Mouse (Mus musculus): ENCODE measurements at regions not wholly inside any gene's neighbourhood (a gene's known extent, or its start where the extent isn't known, plus 50 kb on each side); places are given as distances from the start of the nearest gene placed in this dataset.

GRCm38 (mm10) chr3:52872260-52872659, 144.8 kb downstream of the Cog6 start:
- H3K36me3 ChIP-seq (replicated peaks): no peaks in the 10 kb centered on the region
- ATAC-seq (ENCODE audit: extremely low read depth, insufficient number of reproducible peaks, low FRiP score, poor library complexity, severe bottlenecking): no peak
- no peak for TF ChIP-seq GATA2 (IDR thresholded peaks at IDR 0.05; ENCODE audit: borderline replicate concordance, low read depth, low read length)
- peaks cover 12% of the 10 kb centered on the region for H3K9me3 ChIP-seq (replicated peaks)
- DNase-seq (ENCODE audit: low spot score): no peak
- no peaks in the 10 kb centered on the region for H3K4me1 ChIP-seq (ENCODE audit: insufficient read depth, low read depth, low read length)
- no peaks in the 10 kb centered on the region for H3K27me3 ChIP-seq (ENCODE audit: insufficient read depth, low read length)
- H3K4me3 ChIP-seq (ENCODE audit: low read depth, low read length): no peak overlapping the region

GRCm38 (mm10) chr3:52863146-52863849, 153.7 kb downstream of the Cog6 start:
- Histone ChIP-seq H3K27me3 (ENCODE audit: insufficient read depth, low read length) (no peaks in the 10 kb centered on the region), H3K9me3 (replicated peaks) (peaks cover 43% of the 10 kb centered on the region), H3K4me1 (ENCODE audit: insufficient read depth, low read depth, low read length) (no peaks in the 10 kb centered on the region), H3K4me3 (ENCODE audit: low read depth, low read length) (no peak overlapping the region), H3K36me3 (replicated peaks) (no peaks in the 10 kb centered on the region)
- TF ChIP-seq GATA1 (IDR thresholded peaks at IDR 0.05; ENCODE audit: borderline replicate concordance, low read length) (no peak), POLR2AphosphoS5 (IDR thresholded peaks at IDR 0.05; ENCODE audit: insufficient replicate concordance, low read depth, low read length) (no peak), CTCF (IDR thresholded peaks at IDR 0.05; ENCODE audit: low read depth, low read length) (no peak), TAL1 (conservative IDR thresholded peaks at IDR 0.05; ENCODE audit: low read depth, low read length) (no peak), GATA2 (IDR thresholded peaks at IDR 0.05; ENCODE audit: borderline replicate concordance, low read depth, low read length) (no peak)
- DNase-seq (ENCODE audit: low spot score): no peak
- no peak for ATAC-seq (ENCODE audit: extremely low read depth, insufficient number of reproducible peaks, low FRiP score, poor library complexity, severe bottlenecking)

DNA sequence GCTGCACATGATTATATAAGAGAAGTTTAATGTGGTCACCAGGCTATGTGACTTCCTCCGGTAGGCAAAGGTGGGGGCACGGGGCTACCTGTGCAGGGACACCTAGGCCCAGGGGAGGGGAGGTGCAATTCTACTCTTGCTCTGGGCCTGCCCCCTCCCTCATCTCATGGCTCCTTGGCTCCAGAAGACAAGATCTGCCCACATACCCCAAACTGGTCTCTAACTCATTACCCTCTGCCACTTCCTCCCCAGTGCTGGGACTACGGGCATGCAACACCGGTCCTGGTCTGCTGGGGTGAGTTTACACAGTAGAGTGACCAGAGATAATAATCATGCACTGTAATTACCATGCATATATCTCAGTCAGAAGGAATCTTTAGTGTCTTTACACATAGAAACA, 155.0 kb downstream of the Cog6 start:
- H3K27me3 ChIP-seq (ENCODE audit: insufficient read depth, low read length): no peaks in the 10 kb centered on the region
- H3K36me3 ChIP-seq (replicated peaks): no peaks in the 10 kb centered on the region
- DNase-seq (ENCODE audit: low spot score): no peak
- peaks cover 40% of the 10 kb centered on the region for H3K9me3 ChIP-seq (replicated peaks)
- TF ChIP-seq CTCF (IDR thresholded peaks at IDR 0.05; ENCODE audit: low read depth, low read length): no peak
- no peak overlapping the region for H3K4me3 ChIP-seq (ENCODE audit: low read depth, low read length)
- no peak for ATAC-seq (ENCODE audit: extremely low read depth, insufficient number of reproducible peaks, low FRiP score, poor library complexity, severe bottlenecking)
- H3K4me1 ChIP-seq (ENCODE audit: insufficient read depth, low read depth, low read length): no peaks in the 10 kb centered on the region

DNA sequence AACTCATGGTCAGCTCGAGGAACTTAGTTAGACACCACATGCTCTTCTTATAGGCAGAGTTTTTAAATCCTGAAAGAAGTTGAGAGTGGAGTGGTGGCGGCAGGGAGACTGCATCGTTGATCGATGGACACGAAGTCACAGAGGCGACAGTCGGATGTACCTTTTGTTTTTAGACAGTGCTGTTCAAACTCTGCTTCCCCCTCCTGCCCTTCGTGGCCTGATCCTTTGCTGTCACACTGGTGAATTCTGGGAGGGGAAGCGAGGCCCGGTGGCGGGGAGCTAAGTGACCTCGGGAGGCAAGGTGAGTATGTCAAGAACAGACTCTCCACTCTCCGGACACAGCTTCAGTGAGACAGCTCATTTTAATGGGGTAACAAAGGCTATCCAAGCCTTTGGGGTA, 155.5 kb downstream of the Cog6 start:
- no peaks in the 10 kb centered on the region for H3K27me3 ChIP-seq (ENCODE audit: insufficient read depth, low read length)
- peaks cover 39% of the 10 kb centered on the region for H3K9me3 ChIP-seq (replicated peaks)
- no peak for DNase-seq (ENCODE audit: low spot score)
- TF ChIP-seq POLR2AphosphoS5 (IDR thresholded peaks at IDR 0.05; ENCODE audit: insufficient replicate concordance, low read depth, low read length): no peak
- TF ChIP-seq TAL1 (conservative IDR thresholded peaks at IDR 0.05; ENCODE audit: low read depth, low read length): no peak
- no peak for TF ChIP-seq GATA2 (IDR thresholded peaks at IDR 0.05; ENCODE audit: borderline replicate concordance, low read depth, low read length)
- no peak for TF ChIP-seq GATA1 (IDR thresholded peaks at IDR 0.05; ENCODE audit: borderline replicate concordance, low read length)
- TF ChIP-seq CTCF (IDR thresholded peaks at IDR 0.05; ENCODE audit: low read depth, low read length): no peak
- ATAC-seq (ENCODE audit: extremely low read depth, insufficient number of reproducible peaks, low FRiP score, poor library complexity, severe bottlenecking): no peak
- no peaks in the 10 kb centered on the region for H3K36me3 ChIP-seq (replicated peaks)
- H3K4me1 ChIP-seq (ENCODE audit: insufficient read depth, low read depth, low read length): no peaks in the 10 kb centered on the region
- H3K4me3 ChIP-seq (ENCODE audit: low read depth, low read length): no peak overlapping the region

GRCm38 (mm10) chr3:52859848-52860247, 157.2 kb downstream of the Cog6 start:
- ATAC-seq (ENCODE audit: extremely low read depth, insufficient number of reproducible peaks, low FRiP score, poor library complexity, severe bottlenecking): no peak

DNA sequence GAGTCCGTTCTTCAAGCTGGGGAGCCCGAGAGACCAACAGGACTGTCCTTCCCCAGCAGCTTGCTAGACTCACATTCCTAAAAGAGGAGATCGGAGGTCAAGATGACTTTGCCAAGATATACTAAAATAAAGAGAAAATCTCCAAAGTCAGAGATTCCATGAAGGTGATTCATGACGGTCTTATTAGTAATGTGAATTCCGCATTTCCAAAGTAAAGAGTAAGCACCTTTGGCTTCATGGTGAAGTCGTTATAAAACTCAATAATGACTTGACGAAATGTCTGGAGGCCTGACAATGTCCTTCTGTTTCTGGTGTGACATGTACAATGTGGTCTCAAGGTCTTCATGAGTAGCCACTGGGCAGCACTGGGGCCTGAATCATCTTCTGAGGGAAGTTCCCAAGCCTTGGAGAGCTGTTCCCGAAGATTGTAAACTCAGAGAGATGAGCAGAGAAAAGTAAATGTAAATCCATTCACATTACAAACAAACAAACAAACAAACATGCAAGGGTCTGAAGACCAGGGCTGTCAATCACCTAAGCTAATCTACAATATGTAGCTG, 157.7 kb downstream of the Cog6 start:
- no peaks in the 10 kb centered on the region for H3K36me3 ChIP-seq (replicated peaks)
- TF ChIP-seq CTCF (IDR thresholded peaks at IDR 0.05; ENCODE audit: low read depth, low read length): no peak
- no peak for TF ChIP-seq GATA1 (IDR thresholded peaks at IDR 0.05; ENCODE audit: borderline replicate concordance, low read length)
- no peak for TF ChIP-seq POLR2AphosphoS5 (IDR thresholded peaks at IDR 0.05; ENCODE audit: insufficient replicate concordance, low read depth, low read length)
- TF ChIP-seq TAL1 (conservative IDR thresholded peaks at IDR 0.05; ENCODE audit: low read depth, low read length): no peak
- no peak for TF ChIP-seq GATA2 (IDR thresholded peaks at IDR 0.05; ENCODE audit: borderline replicate concordance, low read depth, low read length)
- H3K4me1 ChIP-seq (ENCODE audit: insufficient read depth, low read depth, low read length): no peaks in the 10 kb centered on the region

More at GRCm38 (mm10) chr3:52859848-52860247, 157.2 kb downstream of the Cog6 start:
- Histone ChIP-seq H3K4me3 (ENCODE audit: low read depth, low read length) (no peak overlapping the region), H3K9me3 (replicated peaks) (peaks cover 39% of the 10 kb centered on the region), H3K4me1 (ENCODE audit: insufficient read depth, low read depth, low read length) (no peaks in the 10 kb centered on the region), H3K36me3 (replicated peaks) (no peaks in the 10 kb centered on the region), H3K27me3 (ENCODE audit: insufficient read depth, low read length) (no peaks in the 10 kb centered on the region)
- TF ChIP-seq GATA2 (IDR thresholded peaks at IDR 0.05; ENCODE audit: borderline replicate concordance, low read depth, low read length): no peak
- no peak for TF ChIP-seq TAL1 (conservative IDR thresholded peaks at IDR 0.05; ENCODE audit: low read depth, low read length)
- no peak for TF ChIP-seq GATA1 (IDR thresholded peaks at IDR 0.05; ENCODE audit: borderline replicate concordance, low read length)
- TF ChIP-seq CTCF (IDR thresholded peaks at IDR 0.05; ENCODE audit: low read depth, low read length): no peak
- DNase-seq (ENCODE audit: low spot score): no peak

DNA sequence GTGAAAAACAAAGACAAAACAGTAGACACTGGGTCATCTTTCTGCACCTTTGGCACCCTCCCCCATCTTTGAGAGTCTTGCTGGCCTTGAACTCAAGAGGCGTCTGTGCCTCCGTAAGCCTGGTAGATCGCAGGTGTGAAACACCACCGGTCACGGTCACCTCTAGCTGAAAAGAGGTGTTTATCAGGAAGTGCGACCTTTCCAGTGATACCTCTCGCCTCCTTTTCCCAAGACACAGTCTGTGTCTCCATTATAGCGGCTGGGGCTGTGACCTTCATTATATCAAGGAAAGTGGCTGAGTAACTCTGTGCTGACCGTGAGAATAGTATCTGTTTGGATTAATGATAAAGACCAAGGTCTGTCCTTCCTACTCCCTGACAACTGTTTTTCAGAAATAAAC, 158.8 kb downstream of the Cog6 start:
- H3K4me1 ChIP-seq (ENCODE audit: insufficient read depth, low read depth, low read length): no peaks in the 10 kb centered on the region
- peaks cover 35% of the 10 kb centered on the region for H3K9me3 ChIP-seq (replicated peaks)
- TF ChIP-seq TAL1 (conservative IDR thresholded peaks at IDR 0.05; ENCODE audit: low read depth, low read length): no peak
- no peak for TF ChIP-seq GATA2 (IDR thresholded peaks at IDR 0.05; ENCODE audit: borderline replicate concordance, low read depth, low read length)
- TF ChIP-seq GATA1 (IDR thresholded peaks at IDR 0.05; ENCODE audit: borderline replicate concordance, low read length): no peak
- no peak for TF ChIP-seq POLR2AphosphoS5 (IDR thresholded peaks at IDR 0.05; ENCODE audit: insufficient replicate concordance, low read depth, low read length)
- TF ChIP-seq CTCF (IDR thresholded peaks at IDR 0.05; ENCODE audit: low read depth, low read length): no peak
- DNase-seq (ENCODE audit: low spot score) (no peak), ATAC-seq (ENCODE audit: extremely low read depth, insufficient number of reproducible peaks, low FRiP score, poor library complexity, severe bottlenecking) (no peak)
- H3K4me3 ChIP-seq (ENCODE audit: low read depth, low read length): no peak overlapping the region
- no peaks in the 10 kb centered on the region for H3K27me3 ChIP-seq (ENCODE audit: insufficient read depth, low read length)
- H3K36me3 ChIP-seq (replicated peaks): no peaks in the 10 kb centered on the region

More for the DNA sequence above, 157.7 kb downstream of the Cog6 start:
- Histone ChIP-seq H3K4me3 (ENCODE audit: low read depth, low read length) (no peak overlapping the region), H3K27me3 (ENCODE audit: insufficient read depth, low read length) (no peaks in the 10 kb centered on the region), H3K9me3 (replicated peaks) (peaks cover 39% of the 10 kb centered on the region)
- ATAC-seq (ENCODE audit: extremely low read depth, insufficient number of reproducible peaks, low FRiP score, poor library complexity, severe bottlenecking) (no peak), DNase-seq (ENCODE audit: low spot score) (no peak)
